Mouse (Mus musculus): ENCODE data around the gene Mfap1a.

- TF ChIP-seq EP300 (IDR thresholded peaks at IDR 0.05; ENCODE audit: low read length) (no peak), ZNF384 (IDR thresholded peaks at IDR 0.05; ENCODE audit: low read depth, low read length) (no peak), RCOR1 (conservative IDR thresholded peaks at IDR 0.05; ENCODE audit: low read depth, low read length) (no peak), CTCF (conservative IDR thresholded peaks at IDR 0.05 in 1 of 2, IDR thresholded peaks at IDR 0.05 in 1 of 2; ENCODE audit: low read depth in 2 of 2, low read length in 2 of 2) (no peak), GABPA (IDR thresholded peaks at IDR 0.05; ENCODE audit: insufficient replicate concordance, low read depth, low read length) (no peak), E2F4 (IDR thresholded peaks at IDR 0.05; ENCODE audit: insufficient replicate concordance, low read depth, low read length) (no peak), TCF12 (IDR thresholded peaks at IDR 0.05; ENCODE audit: low read depth, low read length) (no peak)
Observed at GRCm38 (mm10) chr2:121450093-121450492, 56.4 kb downstream of the Mfap1a start.

Data from CH12.LX (cell line).